Mouse (Mus musculus): ENCODE results near the gene Dscaml1.
A peak's percentile ranks its signal among the peaks of the same experiment; 100 is the strongest.

Gene Dscaml1

DNA sequence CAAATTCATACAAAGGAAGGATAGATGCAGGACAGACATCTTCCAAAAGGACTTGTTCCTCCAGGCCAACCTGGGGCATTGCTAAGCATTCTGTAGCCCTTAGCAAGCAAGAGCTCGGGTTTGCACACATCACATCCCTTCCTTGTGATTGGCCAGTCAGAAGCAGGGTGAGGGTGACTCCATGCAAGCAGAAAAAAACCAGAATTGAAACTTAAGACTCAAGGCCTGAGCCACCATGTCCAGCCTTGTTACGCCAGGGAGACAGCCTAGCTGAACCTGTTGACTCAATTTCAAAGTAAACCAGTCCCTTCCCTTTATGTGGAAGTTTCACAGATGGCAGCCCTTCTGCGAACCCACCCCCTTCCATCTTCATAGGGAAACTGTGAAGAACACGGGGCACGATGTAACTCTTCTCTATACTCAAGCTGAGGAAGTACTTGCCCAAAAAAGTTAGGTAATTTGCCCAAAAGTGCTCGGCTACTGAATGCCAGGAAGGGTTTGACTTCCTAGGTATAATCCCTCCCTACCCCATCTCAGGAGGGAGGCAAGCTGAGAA, 218.5 kb downstream of the Dscaml1 start:
- DNase-seq: no peak

DNA sequence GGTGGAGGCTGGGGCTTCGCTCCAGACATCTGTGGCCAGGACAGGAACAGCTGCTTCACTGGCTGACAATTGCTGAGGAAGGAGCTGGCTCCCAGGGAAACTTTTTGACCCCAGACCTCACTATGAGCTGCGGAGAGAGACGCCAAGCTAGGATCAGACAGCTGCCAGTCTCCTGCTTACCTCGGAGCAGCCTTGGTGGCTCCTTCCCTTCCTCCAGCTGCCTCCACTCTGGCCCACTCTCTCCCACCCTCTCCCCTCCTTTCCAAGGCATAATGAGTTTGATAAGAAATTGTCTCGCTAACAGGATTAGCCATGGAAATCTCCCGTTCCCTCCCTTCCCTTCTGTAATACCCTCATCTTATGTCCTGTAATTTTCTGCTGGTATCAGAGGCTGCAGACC, 219.1 kb downstream of the Dscaml1 start:
- no peak for DNase-seq

DNA sequence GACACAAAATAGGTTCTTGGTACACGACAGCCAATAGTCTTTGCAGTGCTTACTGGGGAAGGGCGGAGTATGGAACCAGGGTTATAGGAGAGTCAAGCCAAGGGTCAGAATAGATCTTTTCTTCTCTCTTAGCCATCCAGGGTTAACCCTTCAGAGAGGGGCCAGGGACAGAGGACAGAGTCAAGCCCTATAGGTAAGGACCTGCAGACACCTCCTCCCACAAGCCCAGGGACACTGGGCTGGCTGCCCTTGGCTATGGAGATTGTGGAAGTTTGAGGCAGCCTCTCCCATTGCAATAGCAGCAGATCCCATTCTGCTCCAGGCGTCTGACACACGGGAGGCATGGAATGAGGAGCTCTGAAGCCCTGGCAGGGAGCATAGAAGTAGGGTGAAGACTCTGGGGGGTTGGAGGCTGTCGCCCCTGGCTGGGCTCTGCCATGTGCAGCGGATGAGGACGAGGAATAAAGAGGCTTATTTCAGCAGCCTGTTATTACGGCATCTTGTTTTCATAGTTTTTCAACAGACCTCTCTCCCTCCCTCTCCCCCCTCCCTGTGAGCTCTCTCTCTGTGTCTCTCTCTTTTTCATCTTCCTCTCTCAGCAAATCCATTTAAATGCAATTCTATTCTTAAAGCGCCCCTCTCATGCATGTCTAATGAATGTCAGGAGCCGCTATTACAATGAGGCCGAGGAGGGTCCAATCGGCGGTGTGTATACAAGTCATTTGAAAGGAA, 224.8 kb downstream of the Dscaml1 start:
- no peak for DNase-seq

DNA sequence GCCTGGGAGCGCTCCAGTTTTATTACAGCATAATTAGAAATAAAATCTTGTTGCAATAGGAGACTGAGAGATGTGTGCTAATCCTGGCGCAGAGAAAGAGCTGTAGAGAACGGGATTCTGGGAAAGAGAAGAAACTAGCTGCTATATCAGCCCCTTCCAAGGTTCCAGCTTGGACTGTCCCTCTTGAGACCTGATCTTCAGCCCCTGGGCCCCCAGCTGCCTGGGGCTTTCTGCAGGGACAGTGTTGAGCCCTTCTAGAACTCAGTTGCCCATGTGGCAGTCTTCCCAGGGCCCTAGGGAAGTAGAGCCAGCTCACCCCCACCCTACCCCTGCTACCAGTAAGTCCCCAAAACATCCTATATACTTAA, 225.4 kb downstream of the Dscaml1 start:
- no peak for DNase-seq

DNA sequence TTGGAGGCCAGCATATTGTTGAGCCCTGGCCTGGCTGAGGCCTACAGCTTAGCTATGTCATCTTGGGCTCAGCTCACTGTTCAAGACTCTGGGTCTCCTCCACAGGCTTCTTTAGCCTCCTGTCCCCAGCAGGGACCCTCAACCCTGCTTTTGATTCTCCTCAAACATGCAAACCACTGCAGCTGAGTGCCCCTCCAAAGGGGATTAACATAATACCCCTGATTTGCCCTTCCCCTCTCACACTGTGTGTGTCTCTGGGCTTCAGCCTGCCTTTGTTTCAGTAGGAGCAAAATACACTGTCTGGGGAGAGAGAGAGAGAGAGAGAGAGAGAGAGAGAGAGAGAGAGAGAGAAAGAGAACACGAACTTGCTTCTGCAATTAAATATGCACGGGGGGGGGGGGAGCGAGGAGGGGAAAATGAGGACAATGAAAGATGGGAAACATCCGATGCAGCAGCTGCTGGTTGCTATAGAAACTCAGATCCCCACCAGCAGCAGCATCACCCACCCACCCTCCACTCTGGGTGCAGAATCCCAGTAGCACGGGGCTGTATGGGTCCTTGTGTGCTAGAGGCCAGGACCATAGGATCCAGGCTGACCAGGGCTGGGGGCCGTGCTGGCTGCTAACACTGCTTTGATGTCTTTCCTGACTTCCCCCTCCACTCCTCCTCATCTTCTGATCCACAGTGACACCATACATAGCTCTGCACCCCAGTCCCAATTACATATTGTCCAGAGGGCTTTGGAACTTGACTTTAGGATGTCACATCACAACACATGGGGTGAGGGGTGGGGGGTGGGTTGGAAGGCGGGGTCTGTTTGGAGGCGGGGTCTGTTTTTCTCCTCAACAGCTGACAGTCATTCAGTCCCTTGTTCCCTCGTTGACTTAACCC, 231.0 kb downstream of the Dscaml1 start:
- no peak for DNase-seq

DNA sequence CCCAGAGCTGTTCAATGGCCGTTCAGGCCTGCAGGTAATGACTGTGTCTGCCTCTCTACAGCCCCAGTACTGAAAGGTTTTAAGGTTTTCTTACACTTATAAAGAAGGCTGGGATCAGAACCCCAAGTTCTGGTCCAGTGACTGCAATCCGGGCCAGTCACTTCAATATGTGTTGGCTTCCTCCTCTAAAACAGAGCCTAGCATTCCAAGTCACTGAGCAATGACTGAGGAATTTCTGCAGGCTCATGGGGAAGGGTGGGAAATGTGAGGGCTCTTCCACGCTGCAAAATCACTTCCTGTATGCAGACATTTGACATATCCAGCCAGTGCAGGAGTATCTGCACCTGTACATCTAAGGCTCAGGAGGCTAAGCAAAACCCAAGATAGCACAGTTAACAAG, 233.8 kb downstream of the Dscaml1 start:
- DNase-seq: no peak

DNA sequence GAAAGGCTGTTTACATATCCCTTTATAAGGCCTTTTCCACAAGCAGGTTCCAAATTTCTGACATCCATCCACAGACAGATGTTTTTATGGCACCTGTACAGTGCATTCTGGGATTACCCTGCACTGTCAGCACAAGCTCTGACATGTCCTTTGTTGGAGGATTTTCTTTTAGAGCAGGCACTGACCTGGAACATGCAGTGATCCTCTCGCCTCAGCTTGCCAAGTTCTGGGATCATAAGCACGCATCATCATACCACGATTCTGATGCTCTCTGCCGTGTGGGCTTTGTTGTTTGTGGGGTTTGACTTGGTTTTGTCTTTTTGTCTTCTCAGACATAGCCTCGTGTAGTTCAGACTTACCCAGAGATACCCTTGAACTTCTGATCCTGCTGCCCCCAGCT, 236.0 kb downstream of the Dscaml1 start:
- no peak for DNase-seq

DNA sequence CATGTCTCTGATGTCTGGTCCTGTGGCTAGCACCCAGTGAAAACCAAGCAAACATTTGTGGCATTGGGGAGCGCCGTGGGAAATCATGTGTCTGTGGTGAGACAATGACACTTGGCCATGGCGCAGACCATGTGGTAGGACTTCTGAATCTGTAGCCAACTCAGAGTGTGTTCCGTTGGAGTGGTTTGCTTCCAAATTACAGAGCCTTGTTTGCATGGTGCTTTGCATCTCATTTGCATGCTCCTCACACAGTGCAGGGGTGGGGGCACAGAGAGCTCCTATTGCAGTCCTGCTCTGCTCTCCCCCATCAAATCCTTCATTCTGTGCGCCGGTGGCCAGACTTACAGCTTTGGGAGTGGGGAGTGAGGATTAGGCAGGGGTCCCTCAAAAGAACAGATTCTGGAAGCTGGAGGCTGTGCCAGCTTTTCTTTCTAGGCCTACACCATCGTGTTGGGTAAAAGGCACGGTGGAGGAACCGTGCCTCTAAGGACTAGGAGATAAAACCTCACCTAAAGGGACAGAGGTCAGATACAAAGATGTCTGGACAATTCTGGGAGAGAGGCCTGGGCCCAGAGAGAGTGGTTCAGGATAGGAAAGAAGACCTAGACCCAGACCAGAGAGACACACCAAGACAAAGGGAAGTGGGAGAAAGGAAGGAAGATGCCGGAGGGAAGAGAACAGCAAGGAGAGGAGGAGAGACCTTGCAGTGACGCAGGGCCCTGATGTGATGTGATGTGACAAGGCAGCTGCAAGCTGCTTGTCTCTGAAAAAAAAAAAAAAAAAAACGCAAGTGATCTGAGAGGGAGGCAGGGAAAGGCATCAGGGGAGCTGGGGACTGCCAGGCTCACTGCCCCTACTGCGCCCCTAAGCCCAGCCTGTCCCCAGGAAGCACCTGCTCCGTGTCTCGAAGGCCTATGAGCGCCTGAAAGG, 237.2 kb downstream of the Dscaml1 start:
- DNase-seq: no peak

DNA sequence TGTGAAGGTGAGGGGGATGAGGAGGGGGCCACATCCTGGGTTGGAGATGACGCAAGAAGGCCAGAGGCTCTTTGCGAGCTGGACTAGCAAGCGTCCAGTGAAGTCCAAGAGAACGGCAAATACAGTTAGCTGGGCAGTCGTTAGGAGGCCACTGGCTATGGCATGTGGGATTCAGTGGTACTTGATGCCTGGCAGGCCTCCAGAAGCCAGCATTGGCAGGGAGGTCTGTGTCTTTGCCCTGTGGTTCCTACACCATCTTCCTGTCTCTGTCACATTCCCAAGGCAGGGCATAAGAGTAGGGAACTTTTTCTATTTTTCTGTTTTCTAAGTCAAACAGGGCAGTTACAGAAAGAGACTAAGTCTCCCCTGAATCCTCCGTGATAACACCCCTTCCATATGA, 237.9 kb downstream of the Dscaml1 start:
- DNase-seq: no peak

DNA sequence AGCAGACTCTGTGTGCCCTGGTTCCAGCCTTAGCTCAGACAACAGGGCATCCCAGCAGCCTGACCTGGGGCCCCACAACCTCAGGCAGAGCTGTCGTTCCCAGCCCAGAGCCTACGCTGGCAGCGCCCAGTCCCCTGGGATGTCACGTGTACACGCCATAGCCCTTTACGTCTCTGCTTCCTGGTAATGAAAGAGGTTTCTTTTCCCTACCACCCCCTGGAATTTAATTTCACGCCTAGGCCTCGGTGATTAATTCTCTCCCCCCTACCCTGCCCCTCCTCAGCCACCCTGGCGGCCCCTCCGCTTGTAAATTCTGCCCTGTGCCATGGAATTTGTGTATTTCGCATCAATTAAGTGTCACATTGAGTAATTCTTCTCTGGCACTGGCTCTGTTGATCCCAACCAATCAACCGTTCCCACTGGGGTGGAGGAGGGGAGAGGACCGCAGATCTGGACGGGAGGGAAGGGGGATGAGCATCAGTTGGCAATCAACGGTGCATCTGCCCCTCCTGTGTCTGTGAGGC, 238.5 kb downstream of the Dscaml1 start:
- DNase-seq: no peak

DNA sequence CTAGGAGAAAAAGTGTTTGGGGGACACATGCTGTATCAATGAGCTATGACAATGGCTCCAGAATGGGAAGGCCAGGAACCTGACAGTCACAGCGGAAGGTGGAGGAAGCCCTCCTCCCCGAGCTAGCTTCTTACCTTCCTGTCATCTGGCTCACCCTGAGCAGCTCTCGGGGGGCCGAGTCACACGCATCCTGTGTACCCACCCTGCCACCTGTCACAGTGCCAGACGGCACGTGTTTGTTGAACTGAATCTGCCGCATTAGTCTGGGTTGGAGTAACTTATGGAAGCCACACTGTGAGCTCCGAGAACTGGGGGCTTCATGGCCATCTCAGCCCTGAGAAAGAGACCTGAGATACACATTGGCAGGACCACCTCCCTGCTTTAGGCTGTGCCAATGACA, 249.5 kb downstream of the Dscaml1 start:
- no peak for DNase-seq

DNA sequence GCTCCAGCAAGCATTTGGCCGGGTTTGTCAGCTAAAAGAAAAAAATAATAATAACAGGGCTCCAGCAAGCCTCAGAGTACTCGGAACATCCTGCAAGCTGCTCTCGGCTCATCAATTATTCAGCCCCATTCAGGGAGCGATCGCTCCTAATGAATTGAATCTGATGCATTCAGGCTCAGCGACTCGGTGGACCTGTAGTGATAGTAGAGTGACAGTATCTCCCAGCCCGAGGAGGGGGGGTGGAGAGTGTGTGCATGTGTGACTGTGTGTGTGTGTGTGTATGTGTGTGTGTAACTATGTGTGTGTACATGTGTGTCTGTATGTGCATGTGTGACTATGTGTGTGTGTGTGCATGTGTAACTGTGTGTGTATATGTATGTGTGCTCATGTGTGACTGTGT, 250.2 kb downstream of the Dscaml1 start:
- no peak for DNase-seq

DNA sequence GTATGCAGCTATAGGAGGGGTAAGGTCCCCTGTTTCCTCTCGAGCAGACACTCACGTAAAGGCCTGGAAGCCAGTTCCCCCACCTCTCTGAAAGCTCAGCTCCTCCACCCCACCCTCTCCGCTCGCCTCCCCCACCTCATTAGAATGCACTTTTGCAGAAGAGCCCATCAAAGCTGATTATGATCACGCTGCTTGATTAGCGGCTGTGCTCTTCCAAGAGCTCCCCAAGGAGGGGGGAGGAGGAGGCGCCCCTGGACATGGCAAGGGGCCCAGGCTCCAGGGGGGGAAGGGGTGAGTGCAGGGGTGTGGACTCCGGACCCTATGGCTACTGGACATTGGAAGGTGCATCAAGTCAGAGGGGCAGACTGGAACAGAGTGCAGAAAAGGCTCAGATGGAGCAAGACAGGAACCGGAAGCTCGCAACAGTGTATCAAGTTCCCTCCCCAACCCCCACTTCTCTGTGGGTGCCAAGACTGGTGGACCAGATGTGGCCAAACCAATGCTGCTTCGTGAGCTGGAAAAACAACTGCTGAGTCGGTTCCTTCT, 250.9 kb downstream of the Dscaml1 start:
- DNase-seq: peak in 1 of 2 experiments; percentile 7

DNA sequence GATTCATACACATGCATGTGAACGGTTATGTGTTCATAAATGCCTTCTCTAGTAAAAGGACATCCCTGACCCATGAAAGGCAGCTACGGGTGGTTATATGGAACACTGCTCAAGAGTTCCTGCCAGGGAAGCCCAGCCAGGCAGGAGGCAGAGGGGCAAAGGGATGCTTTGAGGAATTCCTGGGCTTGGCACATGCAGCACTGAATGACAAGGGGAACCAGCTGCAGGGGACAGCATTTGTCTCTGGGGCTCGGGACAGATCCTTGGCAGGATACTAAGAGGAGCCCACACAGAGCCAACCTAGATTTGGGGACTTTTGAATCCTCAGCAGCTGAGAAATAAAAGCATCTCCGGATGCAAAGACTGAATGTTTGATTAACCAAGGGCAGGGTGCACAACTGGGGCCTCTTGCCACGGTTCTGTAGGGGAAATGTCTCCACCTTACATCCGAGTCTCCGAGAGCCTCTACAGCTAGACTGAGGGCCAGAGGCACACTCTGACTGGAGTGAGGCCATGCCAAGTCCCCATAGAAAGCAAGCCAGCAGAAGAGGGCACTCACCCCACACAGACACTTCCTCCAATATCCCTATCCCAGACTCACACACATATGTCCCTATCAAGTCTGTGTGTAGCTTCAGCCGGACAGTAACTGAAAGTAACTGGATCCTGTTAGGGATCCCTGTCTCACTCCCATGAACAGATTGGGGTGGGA, 251.7 kb downstream of the Dscaml1 start:
- DNase-seq: no peak

DNA sequence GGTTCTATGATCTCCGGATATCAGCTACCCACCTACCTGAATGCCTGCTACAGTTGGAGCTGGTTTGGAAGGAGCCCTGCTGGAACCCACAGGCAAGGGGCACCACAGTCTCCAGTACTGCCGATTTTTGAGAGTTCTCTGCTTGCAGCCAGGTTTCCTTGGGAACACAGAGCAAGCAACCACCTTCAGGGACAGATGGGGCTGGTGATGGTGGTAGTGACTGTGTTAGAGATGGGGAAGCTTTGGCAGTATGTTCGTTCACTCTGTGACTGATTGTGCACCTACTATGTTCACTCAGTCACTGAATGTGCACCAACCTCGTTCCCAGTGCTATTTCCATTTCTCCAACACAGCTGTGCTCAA, 252.2 kb downstream of the Dscaml1 start:
- DNase-seq: no peak

DNA sequence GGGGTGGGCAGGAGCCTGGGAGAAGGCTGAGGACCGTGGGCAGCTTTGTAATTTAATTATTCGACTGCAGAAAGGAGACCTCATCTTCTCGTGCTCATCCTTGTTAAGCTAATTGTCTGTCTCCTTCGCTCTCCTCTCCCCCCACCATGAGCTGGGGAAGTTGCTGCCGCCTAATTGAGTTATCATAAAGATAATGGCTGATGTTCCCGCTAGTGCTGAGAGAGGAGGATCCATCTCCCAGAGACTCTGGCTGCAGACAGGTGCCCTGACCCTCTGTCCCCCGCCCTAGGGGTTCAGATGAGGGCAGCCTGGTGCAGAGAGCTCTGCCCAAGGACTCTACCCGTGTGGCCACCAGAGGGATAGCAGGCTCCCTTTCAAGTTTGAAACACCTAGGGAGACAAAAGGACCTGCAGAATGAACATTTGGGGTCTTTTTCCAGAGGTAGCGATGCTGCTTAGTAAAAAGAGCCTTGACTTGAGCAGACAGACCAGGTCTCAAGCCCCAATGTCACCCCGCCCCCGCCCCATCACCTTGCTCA, 256.1 kb downstream of the Dscaml1 start:
- no peak for DNase-seq

DNA sequence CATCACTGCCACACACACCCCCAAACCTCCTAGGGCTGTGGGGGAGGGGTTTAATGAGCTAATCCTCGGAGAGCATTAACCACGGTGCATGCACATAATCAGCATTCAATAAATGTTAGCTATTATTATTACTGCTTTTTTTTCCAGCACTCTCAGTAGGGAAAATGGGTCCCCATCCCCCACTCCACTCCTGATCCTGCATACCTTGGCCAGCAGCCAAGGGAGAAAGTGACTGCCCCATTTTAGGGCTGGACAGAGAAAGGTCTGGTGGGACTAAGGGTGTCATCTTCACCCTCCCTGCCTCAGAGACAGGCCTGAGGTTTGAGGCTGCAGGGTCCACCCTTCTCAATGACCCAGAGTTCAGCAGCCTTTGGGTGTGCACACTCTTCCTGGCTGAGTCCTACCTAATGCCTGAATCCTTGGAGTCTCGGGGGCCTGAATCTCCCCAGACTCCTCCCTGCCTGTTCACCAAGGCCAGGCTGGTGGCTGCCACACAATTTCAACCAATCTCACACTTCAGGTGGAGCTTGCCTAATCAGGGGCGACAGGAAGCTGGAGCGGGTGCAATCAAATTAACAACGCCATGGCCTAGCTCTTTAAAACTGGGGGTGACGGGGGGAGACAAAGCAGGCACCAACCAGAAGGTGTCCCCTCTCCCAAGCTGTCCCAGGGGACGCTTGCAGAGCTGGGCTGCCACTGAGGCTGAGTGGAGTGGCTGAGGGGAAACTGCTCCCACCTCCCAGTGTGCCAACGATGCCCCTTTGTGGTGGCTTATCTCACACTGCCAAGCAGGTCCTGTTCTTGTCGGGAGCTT, 267.2 kb downstream of the Dscaml1 start:
- DNase-seq: no peak

DNA sequence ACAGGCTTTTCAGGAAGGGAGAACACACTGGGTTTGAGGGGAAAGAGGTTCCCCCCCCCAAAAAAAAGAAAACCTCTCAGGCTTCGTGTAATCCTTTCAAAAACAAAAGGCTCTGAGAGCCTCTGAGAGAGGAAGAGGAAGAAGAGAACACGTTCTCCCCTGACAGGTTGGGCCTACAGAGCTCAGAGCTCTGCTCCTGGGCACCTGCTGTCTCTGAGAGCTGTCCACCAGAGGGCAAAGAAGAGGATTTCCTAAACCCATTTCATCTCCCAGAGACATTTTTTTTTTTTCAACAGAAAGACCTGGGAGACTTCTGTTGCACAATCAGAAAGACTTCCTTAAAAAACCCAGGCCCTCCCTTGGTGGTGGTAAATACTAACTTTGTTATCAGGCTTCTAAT, 267.8 kb downstream of the Dscaml1 start:
- no peak for DNase-seq

DNA sequence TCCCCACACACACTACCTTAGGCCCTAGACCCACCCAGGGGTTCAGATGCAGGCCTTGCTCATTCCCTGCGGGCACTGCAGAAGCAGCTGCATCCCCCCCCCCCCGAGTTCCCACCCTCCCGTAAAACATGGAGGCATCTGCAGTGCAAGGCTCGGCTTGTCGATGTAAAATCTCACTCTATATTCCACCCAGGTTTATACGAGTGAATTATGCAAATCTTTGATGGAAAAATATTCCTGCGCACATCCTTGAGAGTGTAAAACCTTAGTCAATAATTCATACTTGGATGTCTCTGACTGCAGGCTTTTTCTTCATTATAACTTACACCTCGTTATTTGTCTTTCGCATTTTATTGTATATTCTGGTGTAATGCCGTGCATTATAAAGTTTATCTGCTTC, 272.7 kb downstream of the Dscaml1 start:
- DNase-seq: no peak

DNA sequence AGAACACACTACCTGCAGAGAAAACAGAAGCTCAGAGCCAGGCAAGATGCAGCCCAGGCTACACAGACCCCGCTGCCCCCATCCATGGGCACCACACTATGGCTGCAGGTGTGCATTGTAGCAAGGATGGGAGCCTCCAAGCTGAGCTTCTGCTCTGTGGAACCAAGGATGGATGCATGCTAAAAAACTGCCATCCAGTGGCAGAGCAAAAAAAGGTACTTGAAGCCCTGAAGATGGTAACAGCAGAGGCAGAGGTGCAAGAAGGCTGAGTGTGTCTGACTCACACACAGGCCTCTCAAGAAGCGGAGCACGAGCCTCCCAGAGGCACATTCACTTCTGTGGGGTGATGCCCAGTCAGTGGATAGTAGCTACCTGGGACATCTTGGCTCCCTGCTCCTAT, 276.8 kb downstream of the Dscaml1 start:
- DNase-seq: no peak

DNA sequence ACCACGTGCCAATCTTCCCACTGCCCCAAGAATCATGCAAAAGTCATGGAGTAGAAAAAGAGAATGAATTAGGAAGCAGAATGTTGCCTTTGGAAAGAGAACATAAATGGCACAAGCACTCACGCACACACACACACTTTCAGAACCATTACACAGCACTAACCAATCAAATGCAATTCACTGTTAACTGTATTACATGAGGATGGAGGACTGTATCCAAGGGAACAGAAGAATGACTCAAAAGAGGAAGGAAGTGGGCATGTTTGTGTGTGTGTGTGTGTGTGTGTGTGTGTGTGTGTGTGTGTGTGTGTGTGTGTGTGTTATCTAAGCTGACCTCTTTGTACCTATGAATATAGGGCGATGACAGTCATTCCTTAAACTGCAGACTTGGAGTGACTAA, 278.0 kb downstream of the Dscaml1 start:
- DNase-seq: no peak
